Mouse (Mus musculus) forebrain, embryonic 12.5 days (tissue): Measurements from ENCODE around the gene Gbp3. TPM values are rescaled to one million over a fixed set of nuclear protein-coding genes. Genes with fewer than 3 reads are reported as not detected.
"Not testable (repeated sequence)": the region's sequence is repeated elsewhere in the genome, so short reads cannot be mapped to it uniquely, and the experiment has no call there.

Experiments used
- ATAC-seq: fragments of 200-750 bp; cut with Nextera tagmentation; 2 replicates; pipeline ENCODE4 v1.8.0; 2017; ENCODE audit warnings: moderate TSS enrichment; ENCODE audit not compliant: low FRiP score
- H3K27ac ChIP-seq: fragments of 300-500 bp; sonication (generic); 2 replicates; pipeline ENCODE4 v1.5.1; 2016; ENCODE audit warnings: mild to moderate bottlenecking
- H3K27me3 ChIP-seq: fragments of 300-500 bp; sonication (generic); 2 replicates; pipeline ENCODE4 v1.6.1; 2016; ENCODE audit warnings: mild to moderate bottlenecking
- H3K36me3 ChIP-seq: fragments of 300-500 bp; sonication (generic); replicated peaks from 2 replicates; pipeline ENCODE4 v1.6.1; 2016; ENCODE audit warnings: mild to moderate bottlenecking
- H3K4me1 ChIP-seq: fragments of 300-500 bp; sonication (generic); 2 replicates; pipeline ENCODE4 v1.6.1; 2016
- H3K4me2 ChIP-seq: fragments of 300-500 bp; sonication (generic); 2 replicates; pipeline ENCODE4 v1.6.1; 2016; ENCODE audit warnings: mild to moderate bottlenecking, moderate library complexity
- H3K4me3 ChIP-seq: fragments of 300-500 bp; sonication (generic); replicated peaks from 2 replicates; pipeline ENCODE4 v1.5.1; 2016; ENCODE audit warnings: mild to moderate bottlenecking
- H3K9ac ChIP-seq: fragments of 300-500 bp; sonication (generic); 2 replicates; pipeline ENCODE4 v1.6.1; 2016; ENCODE audit warnings: mild to moderate bottlenecking
- H3K9me3 ChIP-seq: fragments of 300-500 bp; sonication (generic); 2 replicates; pipeline ENCODE4 v1.6.1; 2016
- WGBS: fragments of 180-500 bp; shearing (Covaris S2); methylation state at CpG from one replicate; pipeline ENCODE4 v1.1.7; 2016; 5-methylcytosine and 5-hydroxymethylcytosine counted together
- polyA plus RNA-seq: library from polyadenylated mRNA; unstranded; fragments of >200 nt; fragmentation: Nextera tagmentation; extraction: Ambion mirVana; gene quantifications from 2 replicates; pipeline ENCODE4 v1.2.1, GENCODE M21; 2016

Gbp3 gene
- 0.38 and 0.74 TPM in 2 replicates for polyA plus RNA-seq

GRCm38 (mm10) chr3:142559632-142560228, at the start of gene Gbp3:
Gene Gbp3, plus strand, starts transcription at chr3:142560026.
- 29% methylated on average over 3 of the region's 3 CpGs for WGBS

GRCm38 (mm10) chr3:142528116-142528515, 31.7 kb upstream of the Gbp3 start:
- Histone ChIP-seq H3K9ac (no peak overlapping the region), H3K9me3 (no peaks in the 10 kb centered on the region), H3K4me2 (no peak overlapping the region), H3K27ac (no peak overlapping the region), H3K4me3 (no peak overlapping the region), H3K27me3 (peaks cover 15% of the 10 kb centered on the region; the same call in 1 of the 2 replicates), H3K36me3 (no peaks in the 10 kb centered on the region), H3K4me1 (peaks cover 13% of the 10 kb centered on the region)
- WGBS: 46% methylated on average over 3 of the region's 3 CpGs
- ATAC-seq: no peak

More at GRCm38 (mm10) chr3:142559632-142560228, at the start of gene Gbp3:
- Histone ChIP-seq H3K9me3 (no peaks in the 10 kb centered on the region), H3K36me3 (no peaks in the 10 kb centered on the region), H3K4me2 (peak within 1 kb of the TSS; percentile 44), H3K9ac (0 out of 2 replicates have a peak within 1 kb of the TSS, but pooled peaks have one; percentile 25), H3K4me3 (peak within 1 kb of the TSS; percentile 26; the same call in 1 of the 2 replicates), H3K4me1 (peaks cover 4% of the 10 kb centered on the region), H3K27me3 (no peaks in the 10 kb centered on the region), H3K27ac (no peak within 1 kb of the TSS)
- ATAC-seq: no peak

- 70% methylated on average over 2 of the region's 2 CpGs for WGBS
Measured at GRCm38 (mm10) chr3:142529597-142529996, 30.2 kb upstream of the Gbp3 start.

GRCm38 (mm10) chr3:142530087-142530953, 29.5 kb upstream of the Gbp3 start, which contains the start of gene Gbp7:
Gene Gbp7, plus strand, starts transcription at chr3:142530342.
- no peak within 1 kb of the TSS for H3K27ac ChIP-seq

More at GRCm38 (mm10) chr3:142529597-142529996, 30.2 kb upstream of the Gbp3 start:
- H3K9ac ChIP-seq: no peak overlapping the region
- peaks cover 13% of the 10 kb centered on the region for H3K4me1 ChIP-seq
- peaks cover 15% of the 10 kb centered on the region; the same call in 1 of the 2 replicates for H3K27me3 ChIP-seq
- H3K4me3 ChIP-seq: peak overlapping the region; percentile 50
- no peaks in the 10 kb centered on the region for H3K36me3 ChIP-seq
- H3K27ac ChIP-seq: no peak overlapping the region
- no peaks in the 10 kb centered on the region for H3K9me3 ChIP-seq
- H3K4me2 ChIP-seq: peak overlapping the region; percentile 91
- ATAC-seq: no peak

GRCm38 (mm10) chr3:142531595-142531994, 28.2 kb upstream of the Gbp3 start:
- 92% methylated on average over 3 of the region's 3 CpGs for WGBS
- Histone ChIP-seq H3K27ac (no peak overlapping the region), H3K27me3 (peaks cover 15% of the 10 kb centered on the region; the same call in 1 of the 2 replicates), H3K9ac (no peak overlapping the region), H3K4me3 (no peak overlapping the region), H3K36me3 (no peaks in the 10 kb centered on the region), H3K4me1 (peaks cover 13% of the 10 kb centered on the region), H3K4me2 (no peak overlapping the region), H3K9me3 (no peaks in the 10 kb centered on the region)
- no peak for ATAC-seq

More at GRCm38 (mm10) chr3:142530087-142530953, 29.5 kb upstream of the Gbp3 start, which contains the start of gene Gbp7:
- Histone ChIP-seq H3K4me2 (peak within 1 kb of the TSS; percentile 91), H3K9ac (peak within 1 kb of the TSS; percentile 50), H3K4me1 (peaks cover 13% of the 10 kb centered on the region), H3K36me3 (no peaks in the 10 kb centered on the region), H3K4me3 (peak within 1 kb of the TSS; percentile 50), H3K9me3 (no peaks in the 10 kb centered on the region), H3K27me3 (peaks cover 15% of the 10 kb centered on the region; the same call in 1 of the 2 replicates)
- WGBS: 1% methylated on average over 30 of the region's 30 CpGs
- ATAC-seq: peak; percentile 77; the same call in 1 of the 2 replicates

- Histone ChIP-seq H3K36me3 (no peaks in the 10 kb centered on the region), H3K27ac (no peak overlapping the region), H3K27me3 (peaks cover 15% of the 10 kb centered on the region; the same call in 1 of the 2 replicates), H3K9me3 (no peaks in the 10 kb centered on the region), H3K4me3 (no peak overlapping the region), H3K4me2 (no peak overlapping the region), H3K9ac (no peak overlapping the region), H3K4me1 (peaks cover 13% of the 10 kb centered on the region)
- 93% methylated on average over 3 of the region's 3 CpGs for WGBS
- no peak for ATAC-seq
Measured at GRCm38 (mm10) chr3:142533185-142533584, 26.6 kb upstream of the Gbp3 start.

GRCm38 (mm10) chr3:142535667-142536066, 24.2 kb upstream of the Gbp3 start:
- Histone ChIP-seq H3K36me3 (no peaks in the 10 kb centered on the region), H3K9me3 (no peaks in the 10 kb centered on the region), H3K27ac (no peak overlapping the region), H3K4me1 (peaks cover 3% of the 10 kb centered on the region; the same call in 1 of the 2 replicates), H3K4me3 (no peak overlapping the region), H3K4me2 (no peak overlapping the region), H3K27me3 (peaks cover 8% of the 10 kb centered on the region; the same call in 1 of the 2 replicates), H3K9ac (no peak overlapping the region)
- ATAC-seq: no peak
- 59% methylated on average over 1 of the region's 1 CpGs for WGBS

GRCm38 (mm10) chr3:142541391-142541790, 18.4 kb upstream of the Gbp3 start:
- Histone ChIP-seq H3K27ac (no peak overlapping the region), H3K4me3 (no peak overlapping the region), H3K27me3 (no peaks in the 10 kb centered on the region), H3K9ac (no peak overlapping the region), H3K4me1 (no peaks in the 10 kb centered on the region), H3K36me3 (no peaks in the 10 kb centered on the region), H3K9me3 (no peaks in the 10 kb centered on the region), H3K4me2 (no peak overlapping the region)
- ATAC-seq: no peak
- WGBS: 85% methylated on average over 6 of the region's 6 CpGs

GRCm38 (mm10) chr3:142542776-142543175, 17.1 kb upstream of the Gbp3 start:
- not testable (repeated sequence) for H3K4me1 ChIP-seq, H3K36me3 ChIP-seq, H3K27ac ChIP-seq, H3K4me2 ChIP-seq, H3K27me3 ChIP-seq, H3K9ac ChIP-seq, ATAC-seq, H3K4me3 ChIP-seq, H3K9me3 ChIP-seq
- 84% methylated on average over 12 of the region's 12 CpGs for WGBS

GRCm38 (mm10) chr3:142546690-142547089, 13.1 kb upstream of the Gbp3 start:
- H3K9me3 ChIP-seq: no peaks in the 10 kb centered on the region
- 82% methylated on average over 3 of the region's 3 CpGs for WGBS
- no peaks in the 10 kb centered on the region for H3K36me3 ChIP-seq
- no peak overlapping the region for H3K9ac ChIP-seq
- no peaks in the 10 kb centered on the region for H3K4me1 ChIP-seq
- no peak overlapping the region for H3K4me3 ChIP-seq
- no peak overlapping the region for H3K27ac ChIP-seq
- no peaks in the 10 kb centered on the region for H3K27me3 ChIP-seq
- no peak overlapping the region for H3K4me2 ChIP-seq
- ATAC-seq: no peak

GRCm38 (mm10) chr3:142550052-142550676, 9.7 kb upstream of the Gbp3 start:
- Histone ChIP-seq H3K9me3 (no peaks in the 10 kb centered on the region), H3K9ac (no peak overlapping the region), H3K27me3 (no peaks in the 10 kb centered on the region), H3K36me3 (no peaks in the 10 kb centered on the region), H3K27ac (no peak overlapping the region), H3K4me3 (no peak overlapping the region), H3K4me2 (no peak overlapping the region), H3K4me1 (no peaks in the 10 kb centered on the region)
- WGBS: 90% methylated on average over 3 of the region's 3 CpGs
- no peak for ATAC-seq

GRCm38 (mm10) chr3:142554601-142555000, 5.2 kb upstream of the Gbp3 start:
- Histone ChIP-seq H3K36me3 (no peaks in the 10 kb centered on the region), H3K4me2 (no peak overlapping the region), H3K9me3 (no peaks in the 10 kb centered on the region), H3K4me1 (no peaks in the 10 kb centered on the region), H3K4me3 (no peak overlapping the region), H3K9ac (no peak overlapping the region), H3K27me3 (no peaks in the 10 kb centered on the region), H3K27ac (no peak overlapping the region)
- no peak for ATAC-seq
- WGBS: 87% methylated on average over 1 of the region's 1 CpGs
